Mouse (Mus musculus): ENCODE results near the gene Hcn4. TPM values are rescaled to one million over a fixed set of nuclear protein-coding genes. Genes with fewer than 3 reads are reported as not detected.

The Hcn4 gene
- polyA plus RNA-seq, 1 experiment from 2014 or later: 1.5 TPM

DNA sequence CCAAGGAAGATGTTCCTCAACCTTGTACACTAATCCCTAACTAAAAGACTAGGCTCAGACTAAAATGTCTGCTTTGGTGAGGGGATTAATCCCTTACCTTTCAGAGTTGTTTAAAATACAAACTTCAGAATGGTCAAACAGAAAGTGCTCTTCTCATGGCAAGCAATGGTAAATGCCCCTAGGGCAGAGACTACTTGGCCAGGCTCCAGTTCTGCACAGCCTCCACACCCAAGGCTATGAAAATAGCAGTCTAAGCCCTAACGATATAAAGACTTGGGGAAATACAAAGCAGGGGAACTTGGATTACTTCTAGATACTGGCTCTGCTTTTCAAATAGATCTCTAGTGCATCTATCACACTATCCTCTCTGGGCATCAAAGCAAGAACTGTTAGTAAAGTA, 59.5 kb downstream of the Hcn4 start:
- peaks cover 5% of the 10 kb centered on the region; the same call in 1 of the 2 replicates for H3K36me3 ChIP-seq (ENCODE audit: control insufficient read depth, insufficient read depth, low read length)
- 96% methylated on average over 1 of the region's 1 CpGs for WGBS
- no peak overlapping the region for H3K4me3 ChIP-seq (ENCODE audit: low read depth, low read length)
- H3K27me3 ChIP-seq (ENCODE audit: control insufficient read depth, insufficient read depth, low read length): no peaks in the 10 kb centered on the region
- no peaks in the 10 kb centered on the region for H3K9me3 ChIP-seq (ENCODE audit: control insufficient read depth, low read length)
- ATAC-seq (ENCODE audit: low FRiP score) (no peak), DNase-seq (ENCODE audit: low spot score) (no peak)
- no peaks in the 10 kb centered on the region for H3K4me1 ChIP-seq (replicated peaks; ENCODE audit: control insufficient read depth, insufficient read depth, low read length)
- H3K9ac ChIP-seq (ENCODE audit: low read depth, low read length): no peak overlapping the region
- no peak overlapping the region for H3K27ac ChIP-seq (ENCODE audit: low read depth, low read length)
- no peak overlapping the region for H3K4me2 ChIP-seq (replicated peaks; ENCODE audit: low read depth, low read length)

DNA sequence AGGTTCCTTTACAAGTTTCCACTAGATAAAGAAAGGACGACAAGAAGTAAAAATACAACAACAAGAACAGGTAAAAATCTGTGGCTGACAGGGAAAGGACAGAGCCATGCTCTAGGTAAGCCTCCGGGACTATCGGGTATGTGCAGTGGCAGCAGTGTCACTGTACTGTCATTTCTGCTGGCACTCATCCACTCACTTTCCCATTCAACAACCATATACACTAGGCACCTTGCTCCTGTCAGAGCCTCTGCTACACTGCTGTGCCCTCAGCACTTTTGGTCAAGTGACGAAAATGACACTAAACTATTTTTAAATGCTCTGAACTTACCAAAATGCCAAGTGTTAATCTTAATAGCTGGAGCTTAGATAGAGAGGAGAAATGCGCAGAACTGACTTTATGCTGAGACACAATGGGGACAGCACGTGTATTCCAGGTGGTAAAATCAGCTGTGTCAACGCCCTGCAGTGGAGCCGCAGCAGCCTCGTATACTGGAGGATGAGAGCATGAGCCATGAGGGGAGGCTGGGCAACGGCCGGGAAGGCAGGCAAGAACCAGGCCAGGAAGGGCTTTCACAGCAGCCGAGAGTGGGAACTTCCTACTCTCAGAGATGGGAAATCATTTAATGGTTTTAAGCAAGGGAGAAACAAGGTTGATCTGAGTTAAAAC, 66.7 kb downstream of the Hcn4 start:
- Histone ChIP-seq H3K9ac (ENCODE audit: low read depth, low read length) (no peak overlapping the region), H3K9me3 (ENCODE audit: control insufficient read depth, low read length) (no peaks in the 10 kb centered on the region), H3K36me3 (ENCODE audit: control insufficient read depth, insufficient read depth, low read length) (peaks cover 7% of the 10 kb centered on the region; the same call in 1 of the 2 replicates), H3K27me3 (ENCODE audit: control insufficient read depth, insufficient read depth, low read length) (no peaks in the 10 kb centered on the region), H3K4me3 (ENCODE audit: low read depth, low read length) (no peak overlapping the region), H3K4me1 (replicated peaks; ENCODE audit: control insufficient read depth, insufficient read depth, low read length) (no peaks in the 10 kb centered on the region), H3K27ac (ENCODE audit: low read depth, low read length) (no peak overlapping the region), H3K4me2 (replicated peaks; ENCODE audit: low read depth, low read length) (no peak overlapping the region)
- DNase-seq (ENCODE audit: low spot score): no peak
- no peak for ATAC-seq (ENCODE audit: low FRiP score)
- 89% methylated on average over 12 of the region's 12 CpGs for WGBS

DNA sequence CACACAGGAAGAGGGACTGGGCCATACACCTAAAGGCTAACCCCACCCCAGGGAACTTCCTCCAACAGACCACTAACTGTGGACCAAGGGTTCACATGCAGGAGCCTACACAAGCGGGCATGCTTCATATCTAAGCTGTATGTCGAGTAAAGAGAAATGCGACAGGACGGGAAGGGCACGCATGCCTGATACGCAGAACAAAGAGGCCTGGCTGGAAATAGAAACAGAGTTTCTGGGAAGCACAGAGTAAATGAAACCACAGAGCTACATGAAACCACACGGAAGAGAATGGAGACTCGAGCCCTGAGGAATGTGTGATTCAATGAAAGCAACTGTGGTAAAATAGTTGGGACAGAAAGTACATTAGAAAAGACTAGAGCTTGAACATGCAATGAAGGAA, 67.7 kb downstream of the Hcn4 start:
- H3K4me1 ChIP-seq (replicated peaks; ENCODE audit: control insufficient read depth, insufficient read depth, low read length): no peaks in the 10 kb centered on the region
- ATAC-seq (ENCODE audit: low FRiP score) (no peak), DNase-seq (ENCODE audit: low spot score) (no peak)
- H3K27ac ChIP-seq (ENCODE audit: low read depth, low read length): no peak overlapping the region
- H3K9ac ChIP-seq (ENCODE audit: low read depth, low read length): no peak overlapping the region
- 92% methylated on average over 8 of the region's 8 CpGs for WGBS
- no peaks in the 10 kb centered on the region for H3K27me3 ChIP-seq (ENCODE audit: control insufficient read depth, insufficient read depth, low read length)
- H3K4me3 ChIP-seq (ENCODE audit: low read depth, low read length): no peak overlapping the region
- H3K36me3 ChIP-seq (ENCODE audit: control insufficient read depth, insufficient read depth, low read length): peaks cover 7% of the 10 kb centered on the region; the same call in 1 of the 2 replicates
- H3K9me3 ChIP-seq (ENCODE audit: control insufficient read depth, low read length): no peaks in the 10 kb centered on the region
- no peak overlapping the region for H3K4me2 ChIP-seq (replicated peaks; ENCODE audit: low read depth, low read length)

DNA sequence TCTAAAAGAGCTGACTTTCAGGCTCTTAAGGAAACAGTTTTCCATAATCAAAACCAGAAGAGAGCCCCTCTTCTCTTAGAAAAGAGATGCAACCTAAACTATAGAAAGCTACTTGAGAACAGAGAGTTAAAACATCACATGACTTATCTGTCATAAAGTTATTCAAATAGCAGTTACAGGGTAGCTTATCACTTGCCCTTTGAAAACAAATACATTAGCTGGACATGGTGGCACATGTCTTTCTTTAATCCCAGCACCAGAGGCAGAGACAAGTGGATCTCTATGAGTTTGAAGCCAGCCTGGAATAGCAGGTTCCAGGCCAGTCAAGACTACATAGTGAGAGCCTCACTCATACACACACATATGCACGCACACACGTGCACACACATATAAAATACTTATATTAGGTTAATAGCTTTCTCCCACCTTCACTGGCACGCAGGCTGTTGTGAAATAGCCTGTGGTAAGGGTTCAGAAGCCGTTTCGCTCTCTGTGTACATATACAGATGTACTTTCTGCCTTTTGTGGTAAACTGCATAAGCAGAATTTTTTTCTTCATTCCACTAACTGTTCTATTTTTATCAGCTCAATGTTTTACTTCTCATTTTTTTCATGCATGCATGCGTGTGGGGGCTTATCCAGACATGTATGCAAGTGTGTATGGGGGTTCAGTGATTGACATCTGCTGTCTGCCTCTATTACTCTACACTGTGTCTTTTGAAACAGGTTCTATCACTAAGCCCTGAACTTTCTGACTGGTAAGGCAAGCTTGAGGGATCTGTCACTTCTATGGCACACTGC, 68.8 kb downstream of the Hcn4 start:
- Histone ChIP-seq H3K4me3 (ENCODE audit: low read depth, low read length) (no peak overlapping the region), H3K4me1 (replicated peaks; ENCODE audit: control insufficient read depth, insufficient read depth, low read length) (no peaks in the 10 kb centered on the region), H3K9ac (ENCODE audit: low read depth, low read length) (no peak overlapping the region), H3K4me2 (replicated peaks; ENCODE audit: low read depth, low read length) (no peak overlapping the region), H3K36me3 (ENCODE audit: control insufficient read depth, insufficient read depth, low read length) (peaks cover 4% of the 10 kb centered on the region; the same call in 1 of the 2 replicates), H3K27ac (ENCODE audit: low read depth, low read length) (no peak overlapping the region), H3K27me3 (ENCODE audit: control insufficient read depth, insufficient read depth, low read length) (no peaks in the 10 kb centered on the region), H3K9me3 (ENCODE audit: control insufficient read depth, low read length) (no peaks in the 10 kb centered on the region)
- ATAC-seq (ENCODE audit: low FRiP score): no peak
- no peak for DNase-seq (ENCODE audit: low spot score)
- 94% methylated on average over 6 of the region's 6 CpGs for WGBS

DNA sequence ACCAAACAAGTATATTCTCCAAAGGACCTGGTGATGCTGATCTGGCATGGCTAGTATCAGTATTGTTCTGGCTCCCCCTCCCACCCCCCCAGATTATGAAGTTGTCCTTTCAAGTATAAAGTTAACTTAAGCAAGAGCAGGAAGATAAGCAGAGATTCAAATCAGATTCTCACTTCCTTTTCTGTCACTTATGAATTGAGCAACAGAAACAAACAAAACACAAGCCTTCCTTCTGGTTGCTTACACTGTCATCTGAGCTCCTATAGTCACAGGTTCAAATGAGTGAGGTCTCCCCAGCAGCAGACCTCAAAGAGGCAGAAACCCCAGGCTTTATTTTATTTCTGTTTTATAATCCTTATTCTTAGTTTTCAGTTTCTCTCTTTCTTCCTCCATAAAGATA, 76.4 kb downstream of the Hcn4 start:
- DNase-seq (ENCODE audit: low spot score) (no peak), ATAC-seq (ENCODE audit: low FRiP score) (no peak)
- Histone ChIP-seq H3K4me3 (ENCODE audit: low read depth, low read length) (no peak overlapping the region), H3K4me2 (replicated peaks; ENCODE audit: low read depth, low read length) (no peak overlapping the region), H3K36me3 (ENCODE audit: control insufficient read depth, insufficient read depth, low read length) (no peaks in the 10 kb centered on the region), H3K27me3 (ENCODE audit: control insufficient read depth, insufficient read depth, low read length) (no peaks in the 10 kb centered on the region), H3K9ac (ENCODE audit: low read depth, low read length) (no peak overlapping the region), H3K9me3 (ENCODE audit: control insufficient read depth, low read length) (no peaks in the 10 kb centered on the region), H3K27ac (ENCODE audit: low read depth, low read length) (no peak overlapping the region), H3K4me1 (replicated peaks; ENCODE audit: control insufficient read depth, insufficient read depth, low read length) (no peaks in the 10 kb centered on the region)

DNA sequence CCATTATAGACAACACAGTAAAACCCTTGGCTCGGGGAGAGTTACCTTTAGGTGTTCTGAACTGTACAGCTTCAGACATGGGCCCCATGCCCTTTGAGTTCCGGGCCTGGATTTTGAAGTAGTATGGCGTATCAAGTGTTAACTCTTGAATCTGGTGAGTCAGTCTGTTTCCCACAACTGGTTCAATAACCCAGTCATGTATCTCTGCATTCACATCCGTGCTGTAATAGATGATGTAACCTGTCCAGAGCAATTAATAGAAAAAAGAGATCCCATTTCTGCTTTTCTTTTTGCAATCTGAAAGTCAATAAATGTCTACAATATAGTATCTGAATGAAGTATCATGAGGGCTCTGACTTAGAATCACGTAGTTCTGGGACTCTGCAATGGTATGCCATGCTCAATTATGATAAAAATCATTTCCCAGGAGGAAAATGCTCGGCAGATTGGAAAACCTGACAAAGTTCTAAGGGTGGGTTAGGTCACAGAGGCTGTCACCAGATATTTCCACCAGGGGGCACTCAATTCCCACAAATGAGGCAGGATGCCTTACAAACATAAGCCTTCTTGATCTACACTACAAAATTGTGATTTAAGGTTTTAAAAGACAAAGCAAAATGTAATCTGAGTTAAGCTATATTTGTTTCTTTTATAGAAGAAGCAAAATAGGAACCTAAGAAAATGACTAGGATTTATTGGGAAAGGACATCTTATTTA, 79.8 kb downstream of the Hcn4 start:
- Histone ChIP-seq H3K4me3 (ENCODE audit: low read depth, low read length) (no peak overlapping the region), H3K27ac (ENCODE audit: low read depth, low read length) (no peak overlapping the region), H3K9me3 (ENCODE audit: control insufficient read depth, low read length) (no peaks in the 10 kb centered on the region), H3K9ac (ENCODE audit: low read depth, low read length) (no peak overlapping the region), H3K36me3 (ENCODE audit: control insufficient read depth, insufficient read depth, low read length) (no peaks in the 10 kb centered on the region), H3K4me1 (replicated peaks; ENCODE audit: control insufficient read depth, insufficient read depth, low read length) (no peaks in the 10 kb centered on the region), H3K27me3 (ENCODE audit: control insufficient read depth, insufficient read depth, low read length) (no peaks in the 10 kb centered on the region), H3K4me2 (replicated peaks; ENCODE audit: low read depth, low read length) (no peak overlapping the region)
- peak; percentile 78 for DNase-seq (ENCODE audit: low spot score)
- no peak for ATAC-seq (ENCODE audit: low FRiP score)
- 73% methylated on average over 6 of the region's 6 CpGs for WGBS

Other genes with a start within 250 kb of the Hcn4 start
- 70.4 and 75.4 TPM in 2 replicates for gene Nptn, start 241.2 kb upstream of the Hcn4 start, polyA plus RNA-seq (2014; fragmentation: Nextera tagmentation; extraction: Ambion mirVana)
- gene Rec114, start 79.4 kb upstream of the Hcn4 start, polyA plus RNA-seq (2014; fragmentation: Nextera tagmentation; extraction: Ambion mirVana): 1.3 and 1.6 TPM in 2 replicates
- 44.1 and 48.7 TPM in 2 replicates for gene Neo1, start 213.0 kb downstream of the Hcn4 start, polyA plus RNA-seq (2014; fragmentation: Nextera tagmentation; extraction: Ambion mirVana)

Data from hindbrain, embryonic 11.5 days (tissue).